Mouse (Mus musculus): ENCODE measurements at regions not wholly inside any gene's neighbourhood (a gene's known extent, or its start where the extent isn't known, plus 50 kb on each side); places are given as distances from the start of the nearest gene placed in this dataset.
"Not testable (repeated sequence)": the region's sequence is repeated elsewhere in the genome, so short reads cannot be mapped to it uniquely, and the experiment has no call there.

DNA sequence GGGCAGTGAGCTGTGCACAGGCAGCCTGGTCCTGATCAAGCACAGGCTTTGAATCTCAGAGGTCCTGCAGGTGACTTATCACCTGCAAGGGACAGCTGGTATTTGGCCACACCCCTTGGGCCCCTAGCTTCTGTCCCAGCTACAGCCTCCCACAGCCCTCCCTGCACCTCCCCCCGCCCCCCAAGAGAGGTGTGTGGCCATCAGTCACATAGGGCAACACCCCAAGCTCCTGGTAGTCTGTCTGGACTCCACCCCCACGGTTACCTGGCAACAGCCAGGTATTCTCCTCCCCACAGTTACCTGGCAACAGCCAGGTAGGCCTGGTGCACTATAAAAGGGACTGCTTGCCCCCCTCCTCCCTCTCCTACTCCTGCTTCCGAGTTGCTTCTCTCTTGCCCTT is 98.0 kb downstream of the H2al2a start:
- DNase-seq (ENCODE audit: low spot score) = no peak

DNA sequence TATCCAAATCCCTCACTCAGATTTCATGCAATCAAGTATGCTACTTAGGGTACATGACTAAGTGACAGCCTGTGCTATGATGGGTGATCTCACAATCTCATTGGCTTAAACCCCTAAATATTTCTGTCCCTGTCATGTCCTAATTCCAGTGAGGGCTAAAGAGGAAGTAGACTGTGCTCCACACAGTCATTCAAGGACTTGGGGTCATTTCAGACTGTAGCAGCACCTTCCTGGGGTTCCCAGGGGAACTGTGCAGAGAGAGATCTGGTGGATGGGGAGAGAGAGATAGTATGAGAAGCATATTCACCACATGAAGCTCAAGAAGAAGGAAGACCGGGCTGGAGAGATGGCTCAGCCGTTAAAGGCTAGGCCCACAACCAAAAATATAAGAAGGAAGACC is 100.7 kb downstream of the H2al2a start:
- no peak for DNase-seq (ENCODE audit: low spot score)

DNA sequence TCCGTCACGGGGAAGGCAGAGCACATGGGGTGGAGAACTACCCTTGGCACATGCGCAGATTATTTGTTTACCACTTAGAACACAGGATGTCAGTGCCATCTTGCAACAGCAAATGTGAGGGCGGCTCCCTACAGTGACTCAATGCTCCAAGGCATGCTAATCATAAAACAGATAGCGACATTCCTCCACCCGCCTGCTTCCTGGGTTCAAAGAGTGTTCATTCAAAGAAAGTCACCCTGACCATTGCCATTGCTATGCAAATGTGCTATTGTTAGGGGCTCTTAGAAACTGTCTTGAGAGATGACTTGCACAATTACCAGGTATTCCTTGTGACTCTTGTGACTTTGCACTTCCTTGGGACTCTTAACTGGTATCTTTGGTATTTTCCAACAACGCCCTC is 104.1 kb downstream of the H2al2a start:
- not testable (repeated sequence) for DNase-seq (ENCODE audit: low spot score)

GRCm38 (mm10) chr2:17887699-17888098 is 109.1 kb downstream of the H2al2a start:
- no peak for DNase-seq (ENCODE audit: low spot score)

GRCm38 (mm10) chr2:17882389-17882788 is 114.4 kb downstream of the H2al2a start:
- DNase-seq (ENCODE audit: low spot score) = no peak

DNA sequence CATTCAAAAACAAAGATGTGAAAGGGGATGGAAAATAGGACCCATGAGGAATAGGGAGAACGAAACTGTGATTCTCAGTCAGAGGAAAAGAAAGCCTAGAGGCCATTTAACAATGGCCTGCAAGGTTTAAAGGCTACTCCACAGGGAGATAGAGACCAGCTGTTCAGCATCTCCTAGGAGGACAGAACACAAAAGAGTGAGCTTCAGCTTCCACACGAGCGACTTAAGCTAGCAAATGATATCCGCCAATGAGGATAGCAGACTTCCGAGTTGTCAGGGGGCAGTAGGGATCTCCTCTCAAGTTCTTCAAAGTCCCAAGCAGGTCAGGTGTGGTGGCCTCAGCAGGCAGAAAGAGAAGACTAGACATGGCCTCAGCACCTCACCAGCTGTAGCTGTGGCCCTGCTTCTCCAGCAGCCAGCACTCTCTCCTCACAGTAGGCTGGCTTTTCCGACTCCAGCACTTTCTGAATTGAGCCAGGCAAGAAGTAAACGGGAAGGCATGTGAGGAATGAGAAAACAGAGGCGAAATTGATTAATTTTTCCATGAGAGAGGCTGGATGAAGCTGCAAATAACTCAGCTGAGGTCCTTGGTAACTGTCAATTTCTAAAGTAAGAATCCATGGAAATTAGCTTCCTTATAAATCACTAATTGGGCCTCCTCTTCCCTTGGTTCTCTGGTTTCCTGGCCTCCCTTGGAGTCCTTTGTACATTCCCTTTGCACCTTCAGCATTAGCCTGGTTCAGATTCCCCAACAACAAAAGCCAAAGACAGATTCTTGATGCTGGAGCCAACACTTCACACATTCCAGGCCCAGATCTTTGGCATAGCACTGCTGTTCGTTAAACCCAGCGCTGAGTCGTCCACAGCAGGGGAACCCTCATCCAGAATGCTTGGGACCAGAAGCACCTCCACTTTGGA is 115.7 kb downstream of the H2al2a start:
- no peak for DNase-seq (ENCODE audit: low spot score)

DNA sequence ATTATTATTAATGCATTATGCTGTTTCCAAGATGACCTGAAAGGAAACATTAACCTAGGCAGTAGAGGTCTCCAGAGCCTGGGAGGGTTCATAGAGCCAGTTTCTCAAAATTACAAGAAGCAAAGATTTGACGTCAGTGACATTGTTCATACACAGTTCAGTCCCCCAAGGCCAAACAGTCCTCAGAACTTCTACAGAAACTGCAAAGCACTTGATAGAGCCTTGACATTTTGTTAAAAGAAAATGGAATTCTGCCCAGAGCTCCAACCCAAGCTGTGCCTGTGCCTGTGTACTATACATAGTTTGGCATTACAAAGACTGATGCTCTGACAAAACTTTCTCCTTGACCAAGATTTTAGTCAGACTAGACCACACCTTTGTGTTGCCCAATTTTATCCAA is 118.9 kb downstream of the H2al2a start:
- no peak for DNase-seq (ENCODE audit: low spot score)

DNA sequence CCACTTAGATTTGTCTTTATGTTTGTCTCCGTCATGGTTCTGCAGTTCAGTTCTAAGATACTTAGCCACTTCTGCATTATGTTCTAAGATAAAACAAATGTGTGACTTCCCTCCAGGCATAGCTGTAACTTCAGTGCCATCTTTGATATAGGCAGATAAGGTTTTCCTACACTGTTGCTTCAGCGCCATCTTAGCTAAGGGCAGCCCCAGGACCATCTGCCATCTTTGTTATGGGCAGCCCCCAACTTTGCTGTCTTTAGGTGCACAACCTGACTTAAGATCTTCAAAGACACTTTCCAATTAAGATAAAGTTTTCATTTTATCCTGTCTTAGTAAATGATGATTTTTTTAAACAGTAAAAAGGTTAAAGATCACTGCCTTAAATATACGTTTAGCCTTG is 119.8 kb downstream of the H2al2a start:
- DNase-seq (ENCODE audit: low spot score) = no peak

- no peak for DNase-seq (ENCODE audit: low spot score)
Measured at GRCm38 (mm10) chr2:17876155-17876554, 120.6 kb downstream of the H2al2a start.

DNA sequence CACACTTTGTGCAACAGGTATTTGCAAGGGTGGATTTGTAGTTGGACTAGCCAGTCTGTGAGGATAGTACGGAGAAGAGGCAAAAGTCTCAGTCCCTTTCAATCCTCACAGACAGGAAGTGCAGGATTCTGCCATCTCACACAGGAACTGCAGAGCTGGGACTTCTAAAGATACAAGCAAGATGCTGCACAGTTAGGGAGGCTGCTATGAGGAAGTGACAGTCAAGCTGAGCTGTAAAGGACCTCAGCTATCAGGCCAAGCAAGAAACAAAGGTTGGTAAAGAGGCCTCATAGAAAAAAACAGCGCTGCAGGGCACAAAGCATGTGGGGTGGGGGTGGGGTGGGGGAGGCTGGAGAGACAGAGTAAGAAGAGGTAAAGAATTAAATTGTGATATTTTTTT is 126.2 kb downstream of the H2al2a start:
- peak; percentile 5 for DNase-seq (ENCODE audit: low spot score)

DNA sequence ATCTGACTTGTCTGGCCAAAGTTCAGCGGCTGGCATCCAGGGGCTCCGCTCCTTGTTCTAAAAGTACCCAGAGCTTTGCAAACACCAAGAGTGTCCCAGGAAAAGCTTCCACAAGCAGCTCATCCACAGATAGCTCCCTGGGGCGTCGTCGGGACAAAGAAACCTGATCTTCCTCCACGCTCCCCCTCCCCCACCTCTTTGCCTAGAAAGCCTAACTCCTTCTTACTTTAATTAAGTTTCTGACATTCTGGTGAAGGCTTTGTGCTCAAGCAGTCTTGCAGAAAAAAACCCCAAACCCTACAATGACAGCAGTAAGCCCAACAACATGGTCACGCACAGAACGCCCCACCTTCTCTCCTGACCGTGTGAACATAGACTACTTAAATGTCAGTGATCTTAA is 128.6 kb downstream of the H2al2a start:
- DNase-seq (ENCODE audit: low spot score) = no peak

- DNase-seq (ENCODE audit: low spot score) = no peak
Measured at GRCm38 (mm10) chr2:17867341-17867740, 129.4 kb downstream of the H2al2a start.

- DNase-seq (ENCODE audit: low spot score) = no peak
Measured at GRCm38 (mm10) chr2:17861765-17862495, 130.7 kb upstream of the Nebl start.

- DNase-seq (ENCODE audit: low spot score) = no peak
Measured at GRCm38 (mm10) chr2:17860922-17861559, 129.8 kb upstream of the Nebl start.

DNA sequence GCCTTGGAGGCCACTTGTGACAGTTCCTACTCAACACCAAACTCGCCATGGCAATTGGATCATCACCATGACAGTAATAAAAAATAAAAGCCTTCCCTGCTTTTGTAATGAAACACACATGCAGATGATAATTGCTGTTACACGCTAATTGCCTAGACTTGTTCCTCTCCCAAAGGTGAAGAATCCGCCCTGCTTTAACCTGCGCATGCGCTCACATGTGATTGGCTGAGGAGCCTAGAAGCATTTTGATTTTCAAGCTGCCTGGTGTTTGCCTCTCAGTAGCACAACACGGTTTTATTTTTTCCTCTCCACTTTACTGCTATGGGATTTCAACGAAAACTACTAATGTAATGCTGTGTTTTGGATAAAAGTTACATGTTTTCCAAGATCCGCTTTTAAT is 128.0 kb upstream of the Nebl start:
- no peak for DNase-seq (ENCODE audit: low spot score)

DNA sequence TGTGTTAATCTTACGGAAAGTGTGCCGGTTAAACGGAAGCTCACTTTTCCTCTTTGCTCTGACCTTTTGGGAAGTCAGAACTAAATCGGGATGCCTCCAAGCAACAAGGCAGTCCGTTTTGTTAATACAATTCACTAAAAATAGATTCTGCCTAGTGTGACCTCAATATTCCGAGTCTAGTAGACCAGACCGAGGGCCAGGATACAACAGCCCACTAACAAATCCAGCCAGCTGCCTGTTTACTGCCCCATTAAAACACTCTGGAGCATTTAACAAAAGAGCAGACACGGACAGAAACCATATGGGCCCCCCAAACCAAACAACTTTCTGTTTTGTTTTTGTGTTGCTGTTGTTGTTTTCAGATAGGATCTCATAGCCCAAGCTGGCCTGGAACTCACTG is 127.1 kb upstream of the Nebl start:
- no peak for DNase-seq (ENCODE audit: low spot score)

GRCm38 (mm10) chr2:17855566-17856264 is 124.5 kb upstream of the Nebl start:
- DNase-seq (ENCODE audit: low spot score) = no peak

GRCm38 (mm10) chr2:17854088-17854487 is 122.8 kb upstream of the Nebl start:
- no peak for DNase-seq (ENCODE audit: low spot score)

DNA sequence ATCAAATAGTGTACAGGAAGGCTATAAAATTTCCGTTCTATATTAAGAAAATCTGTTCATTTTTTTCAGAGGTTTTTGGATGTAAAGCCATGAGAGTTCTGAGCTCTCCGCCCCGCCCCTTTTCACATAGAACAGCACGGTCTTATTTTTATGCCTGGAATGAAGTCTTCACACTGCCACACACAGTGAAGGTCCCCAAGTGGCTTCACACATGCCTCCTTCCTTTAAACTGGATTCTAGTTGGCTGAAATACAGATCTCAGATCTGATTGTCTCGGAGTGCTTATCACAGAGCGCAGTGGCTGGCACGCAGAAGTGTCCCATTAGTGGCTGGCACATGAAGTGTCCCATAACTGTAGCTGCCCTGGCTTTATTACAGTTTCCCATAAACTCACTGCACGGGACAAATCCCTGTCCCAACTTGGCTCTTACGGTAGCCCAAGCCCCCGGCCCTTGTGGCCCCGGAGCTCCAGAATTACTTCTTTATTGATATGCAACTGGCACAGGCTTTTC is 122.3 kb upstream of the Nebl start:
- no peak for DNase-seq (ENCODE audit: low spot score)

DNA sequence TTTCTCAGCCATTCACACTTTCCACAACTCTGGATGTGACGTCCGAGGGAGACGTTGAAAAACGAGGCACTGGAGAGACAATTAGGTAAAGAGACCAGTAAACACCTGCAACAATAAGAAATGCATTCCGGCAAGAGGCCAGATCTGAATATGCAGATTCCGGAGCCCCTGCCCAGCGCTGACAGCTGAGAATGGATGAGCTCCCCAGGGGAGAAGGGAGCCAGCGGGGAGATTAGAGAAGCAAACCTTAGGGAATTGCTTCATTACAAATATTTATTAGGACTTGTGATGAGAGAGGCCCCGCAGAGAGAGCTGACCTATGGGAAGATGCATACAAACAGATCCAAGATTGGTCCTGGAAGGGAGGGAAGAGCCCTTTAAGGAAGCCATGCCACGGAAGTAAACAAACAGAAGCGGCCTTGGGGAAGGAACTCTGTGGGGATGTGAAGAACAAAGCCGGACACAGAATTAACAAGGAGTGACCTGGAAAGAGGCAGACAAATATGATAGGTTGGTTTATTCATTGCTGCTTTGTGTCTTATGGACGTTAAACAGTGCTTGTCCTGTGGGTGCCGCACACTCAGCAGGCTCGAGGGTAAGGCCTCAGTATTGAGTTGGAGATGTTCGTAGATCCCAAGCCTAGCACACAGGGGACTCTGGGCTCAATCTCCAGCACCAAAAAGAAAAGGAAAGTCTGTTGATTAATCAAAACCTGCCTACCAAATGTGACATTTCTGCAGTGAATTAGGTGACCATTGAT is 121.7 kb upstream of the Nebl start:
- no peak for DNase-seq (ENCODE audit: low spot score)

- DNase-seq (ENCODE audit: low spot score) = no peak
Measured at GRCm38 (mm10) chr2:17850741-17851140, 119.5 kb upstream of the Nebl start.
